Mouse (Mus musculus): ENCODE measurements around the gene Nt5dc1. TPM values are rescaled to one million over a fixed set of nuclear protein-coding genes. Genes with fewer than 3 reads are reported as not detected.
"Not testable (repeated sequence)": the region's sequence is repeated elsewhere in the genome, so short reads cannot be mapped to it uniquely, and the experiment has no call there.

Gene Nt5dc1
- polyA plus RNA-seq, 1 experiment from 2014 or later = 8.5 TPM

GRCm38 (mm10) chr10:34280591-34281175, 137.7 kb downstream of the Nt5dc1 start:
- Histone ChIP-seq H3K9ac (no peak overlapping the region), H3K4me2 (peak overlapping the region; percentile 92), H3K4me3 (peak overlapping the region; percentile 15; the same call in 1 of the 2 replicates), H3K27me3 (no peaks in the 10 kb centered on the region), H3K4me1 (peaks cover 18% of the 10 kb centered on the region), H3K9me3 (no peaks in the 10 kb centered on the region), H3K36me3 (no peaks in the 10 kb centered on the region), H3K27ac (no peak overlapping the region)
- ATAC-seq (ENCODE audit: insufficient number of reproducible peaks, insufficient read depth, low FRiP score, low TSS enrichment, low read depth) = no peak
- WGBS = 26% methylated on average over 13 of the region's 13 CpGs

GRCm38 (mm10) chr10:34271681-34272080, 146.7 kb downstream of the Nt5dc1 start:
- no peak overlapping the region for H3K27ac ChIP-seq
- no peaks in the 10 kb centered on the region for H3K36me3 ChIP-seq
- no peak overlapping the region for H3K4me3 ChIP-seq
- H3K9me3 ChIP-seq = no peaks in the 10 kb centered on the region
- no peak for ATAC-seq (ENCODE audit: insufficient number of reproducible peaks, insufficient read depth, low FRiP score, low TSS enrichment, low read depth)
- no peaks in the 10 kb centered on the region for H3K4me1 ChIP-seq
- WGBS = 53% methylated on average over 7 of the region's 7 CpGs
- H3K27me3 ChIP-seq = no peaks in the 10 kb centered on the region
- H3K4me2 ChIP-seq = no peak overlapping the region
- H3K9ac ChIP-seq = no peak overlapping the region

- H3K36me3 ChIP-seq = no peaks in the 10 kb centered on the region
- no peaks in the 10 kb centered on the region for H3K9me3 ChIP-seq
- no peak overlapping the region for H3K9ac ChIP-seq
- ATAC-seq (ENCODE audit: insufficient number of reproducible peaks, insufficient read depth, low FRiP score, low TSS enrichment, low read depth) = no peak
- no peak overlapping the region for H3K27ac ChIP-seq
- H3K4me3 ChIP-seq = no peak overlapping the region
- no peaks in the 10 kb centered on the region for H3K4me1 ChIP-seq
- 70% methylated on average over 5 of the region's 5 CpGs for WGBS
- H3K27me3 ChIP-seq = no peaks in the 10 kb centered on the region
- no peak overlapping the region for H3K4me2 ChIP-seq
Observed at GRCm38 (mm10) chr10:34267312-34268070, 150.9 kb downstream of the Nt5dc1 start.

GRCm38 (mm10) chr10:34265106-34265505, 153.2 kb downstream of the Nt5dc1 start:
- no peak overlapping the region for H3K4me2 ChIP-seq
- no peaks in the 10 kb centered on the region for H3K9me3 ChIP-seq
- 84% methylated on average over 4 of the region's 4 CpGs for WGBS
- ATAC-seq (ENCODE audit: insufficient number of reproducible peaks, insufficient read depth, low FRiP score, low TSS enrichment, low read depth) = no peak
- no peak overlapping the region for H3K9ac ChIP-seq
- no peak overlapping the region for H3K27ac ChIP-seq
- no peak overlapping the region for H3K4me3 ChIP-seq
- H3K4me1 ChIP-seq = no peaks in the 10 kb centered on the region
- no peaks in the 10 kb centered on the region for H3K27me3 ChIP-seq
- H3K36me3 ChIP-seq = no peaks in the 10 kb centered on the region

- H3K27me3 ChIP-seq; H3K9me3 ChIP-seq; H3K27ac ChIP-seq; H3K36me3 ChIP-seq; H3K4me1 ChIP-seq; H3K9ac ChIP-seq; H3K4me2 ChIP-seq; H3K4me3 ChIP-seq; ATAC-seq (ENCODE audit: insufficient number of reproducible peaks, insufficient read depth, low FRiP score, low TSS enrichment, low read depth): not testable (repeated sequence)
- WGBS = 90% methylated on average over 9 of the region's 9 CpGs
Observed at GRCm38 (mm10) chr10:34252833-34253232, 165.5 kb downstream of the Nt5dc1 start.

GRCm38 (mm10) chr10:34249594-34249993, 168.8 kb downstream of the Nt5dc1 start:
- Histone ChIP-seq H3K36me3 (no peaks in the 10 kb centered on the region), H3K4me1 (peaks cover 8% of the 10 kb centered on the region; the same call in 1 of the 2 replicates), H3K27ac (no peak overlapping the region), H3K27me3 (no peaks in the 10 kb centered on the region), H3K9ac (no peak overlapping the region), H3K9me3 (no peaks in the 10 kb centered on the region), H3K4me2 (no peak overlapping the region), H3K4me3 (no peak overlapping the region)
- ATAC-seq (ENCODE audit: insufficient number of reproducible peaks, insufficient read depth, low FRiP score, low TSS enrichment, low read depth) = no peak
- WGBS = 68% methylated on average over 2 of the region's 2 CpGs

- Histone ChIP-seq H3K9me3 (no peaks in the 10 kb centered on the region), H3K4me1 (peaks cover 8% of the 10 kb centered on the region; the same call in 1 of the 2 replicates), H3K27me3 (no peaks in the 10 kb centered on the region), H3K27ac (no peak overlapping the region), H3K9ac (no peak overlapping the region), H3K36me3 (no peaks in the 10 kb centered on the region), H3K4me2 (no peak overlapping the region), H3K4me3 (no peak overlapping the region)
- WGBS = 20% methylated on average over 3 of the region's 3 CpGs
- ATAC-seq (ENCODE audit: insufficient number of reproducible peaks, insufficient read depth, low FRiP score, low TSS enrichment, low read depth) = no peak
Observed at GRCm38 (mm10) chr10:34247757-34248156, 170.6 kb downstream of the Nt5dc1 start.

GRCm38 (mm10) chr10:34246106-34246505, 172.2 kb downstream of the Nt5dc1 start:
- no peaks in the 10 kb centered on the region for H3K36me3 ChIP-seq

GRCm38 (mm10) chr10:34244745-34245144, 173.6 kb downstream of the Nt5dc1 start:
- Histone ChIP-seq H3K4me2 (no peak overlapping the region), H3K9me3 (no peaks in the 10 kb centered on the region), H3K4me1 (peaks cover 8% of the 10 kb centered on the region; the same call in 1 of the 2 replicates), H3K27me3 (no peaks in the 10 kb centered on the region), H3K27ac (no peak overlapping the region), H3K9ac (no peak overlapping the region), H3K36me3 (no peaks in the 10 kb centered on the region), H3K4me3 (no peak overlapping the region)
- ATAC-seq (ENCODE audit: insufficient number of reproducible peaks, insufficient read depth, low FRiP score, low TSS enrichment, low read depth) = no peak
- WGBS = 76% methylated on average over 5 of the region's 5 CpGs

More at GRCm38 (mm10) chr10:34246106-34246505, 172.2 kb downstream of the Nt5dc1 start:
- Histone ChIP-seq H3K27ac (no peak overlapping the region), H3K4me3 (no peak overlapping the region), H3K4me2 (no peak overlapping the region), H3K9ac (no peak overlapping the region), H3K9me3 (no peaks in the 10 kb centered on the region), H3K4me1 (peaks cover 8% of the 10 kb centered on the region; the same call in 1 of the 2 replicates), H3K27me3 (no peaks in the 10 kb centered on the region)
- ATAC-seq (ENCODE audit: insufficient number of reproducible peaks, insufficient read depth, low FRiP score, low TSS enrichment, low read depth) = no peak
- WGBS = 51% methylated on average over 2 of the region's 2 CpGs

- no peak overlapping the region for H3K4me3 ChIP-seq
- no peaks in the 10 kb centered on the region for H3K36me3 ChIP-seq
- H3K4me2 ChIP-seq = no peak overlapping the region
- no peaks in the 10 kb centered on the region for H3K27me3 ChIP-seq
- no peak for ATAC-seq (ENCODE audit: insufficient number of reproducible peaks, insufficient read depth, low FRiP score, low TSS enrichment, low read depth)
- 72% methylated on average over 4 of the region's 4 CpGs for WGBS
- H3K9ac ChIP-seq = no peak overlapping the region
- no peak overlapping the region for H3K27ac ChIP-seq
- H3K9me3 ChIP-seq = no peaks in the 10 kb centered on the region
- H3K4me1 ChIP-seq = 0 out of 2 replicates have a peak, but pooled peaks cover 3% of the 10 kb centered on the region
Observed at GRCm38 (mm10) chr10:34238536-34238935, 179.8 kb downstream of the Nt5dc1 start.

Data from embryonic facial prominence, embryonic 13.5 days (tissue).